Mouse (Mus musculus) hindbrain, embryonic 12.5 days (tissue): ENCODE data around the gene Polr2m. TPM values are rescaled to one million over a fixed set of nuclear protein-coding genes. Genes with fewer than 3 reads are reported as not detected.
A peak's percentile ranks its signal among the peaks of the same experiment; 100 is the strongest.

Source experiments
- ATAC-seq: fragments of 200-750 bp; cut with Nextera tagmentation; 2 replicates; pipeline ENCODE4 v1.8.0; 2017; ENCODE audit warnings: moderate TSS enrichment; ENCODE audit not compliant: low FRiP score
- H3K27ac ChIP-seq: fragments of 300-500 bp; sonication (generic); 2 replicates; pipeline ENCODE4 v1.5.1; 2016; ENCODE audit warnings: mild to moderate bottlenecking
- H3K27me3 ChIP-seq: fragments of 300-500 bp; sonication (generic); 2 replicates; pipeline ENCODE4 v1.6.1; 2016; ENCODE audit warnings: mild to moderate bottlenecking
- H3K36me3 ChIP-seq: fragments of 300-500 bp; sonication (generic); 2 replicates; pipeline ENCODE4 v1.6.1; 2016; ENCODE audit warnings: mild to moderate bottlenecking
- H3K4me1 ChIP-seq: fragments of 300-500 bp; sonication (generic); 2 replicates; pipeline ENCODE4 v1.6.1; 2016
- H3K4me2 ChIP-seq: fragments of 300-500 bp; sonication (generic); replicated peaks from 2 replicates; pipeline ENCODE4 v1.6.1; 2016; ENCODE audit warnings: mild to moderate bottlenecking
- H3K4me3 ChIP-seq: fragments of 300-500 bp; sonication (generic); 2 replicates; pipeline ENCODE4 v1.5.1; 2016; ENCODE audit warnings: mild to moderate bottlenecking
- H3K9ac ChIP-seq: fragments of 300-500 bp; sonication (generic); 2 replicates; pipeline ENCODE4 v1.6.1; 2016; ENCODE audit warnings: mild to moderate bottlenecking, moderate library complexity
- H3K9me3 ChIP-seq: fragments of 300-500 bp; sonication (generic); replicated peaks from 2 replicates; pipeline ENCODE4 v1.6.1; 2016; ENCODE audit warnings: mild to moderate bottlenecking
- WGBS: fragments of 180-500 bp; shearing (Covaris S2); methylation state at CpG from one replicate; pipeline ENCODE4 v1.1.7; 2016; 5-methylcytosine and 5-hydroxymethylcytosine counted together
- polyA plus RNA-seq: library from polyadenylated mRNA; unstranded; fragments of >200 nt; fragmentation: Nextera tagmentation; extraction: Ambion mirVana; gene quantifications from 2 replicates; pipeline ENCODE4 v1.2.1, GENCODE M21; 2016

The Polr2m gene
- 416 and 427 TPM in 2 replicates for polyA plus RNA-seq

- peaks cover 19% of the 10 kb centered on the region for H3K4me1 ChIP-seq
- no peaks in the 10 kb centered on the region for H3K9me3 ChIP-seq
- peak within 1 kb of the TSS; percentile 96 for H3K4me3 ChIP-seq
- peak within 1 kb of the TSS; percentile 98 for H3K9ac ChIP-seq
- peaks cover 28% of the 10 kb centered on the region for H3K36me3 ChIP-seq
- H3K4me2 ChIP-seq = peak within 1 kb of the TSS; percentile 63
- peak; percentile 97 for ATAC-seq
- no peaks in the 10 kb centered on the region; the same call in 1 of the 2 replicates for H3K27me3 ChIP-seq
- H3K27ac ChIP-seq = peak within 1 kb of the TSS; percentile 91
- WGBS = under 1% methylated on average over 70 of the region's 70 CpGs
Measured at GRCm38 (mm10) chr9:71485475-71486094, at the start of gene Polr2m. Polr2m (minus strand) TSS chr9:71485935.

GRCm38 (mm10) chr9:71535036-71535435 is 49.3 kb upstream of the Polr2m start:
- no peak overlapping the region for H3K4me3 ChIP-seq
- H3K9me3 ChIP-seq = no peaks in the 10 kb centered on the region
- H3K36me3 ChIP-seq = no peaks in the 10 kb centered on the region
- no peak overlapping the region for H3K27ac ChIP-seq
- no peak for ATAC-seq
- no peak overlapping the region for H3K9ac ChIP-seq
- H3K4me1 ChIP-seq = no peaks in the 10 kb centered on the region
- no peaks in the 10 kb centered on the region for H3K27me3 ChIP-seq
- no peak overlapping the region for H3K4me2 ChIP-seq
- 83% methylated on average over 2 of the region's 2 CpGs for WGBS

- no peaks in the 10 kb centered on the region for H3K9me3 ChIP-seq
- H3K36me3 ChIP-seq = no peaks in the 10 kb centered on the region
- no peak for ATAC-seq
- H3K4me1 ChIP-seq = no peaks in the 10 kb centered on the region
- H3K4me2 ChIP-seq = no peak overlapping the region
- no peaks in the 10 kb centered on the region for H3K27me3 ChIP-seq
- no peak overlapping the region for H3K27ac ChIP-seq
- H3K9ac ChIP-seq = no peak overlapping the region
- 81% methylated on average over 2 of the region's 2 CpGs for WGBS
- H3K4me3 ChIP-seq = no peak overlapping the region
Measured at GRCm38 (mm10) chr9:71529960-71530359, 44.2 kb upstream of the Polr2m start.

GRCm38 (mm10) chr9:71527438-71527837 is 41.7 kb upstream of the Polr2m start:
- Histone ChIP-seq H3K4me2 (no peak overlapping the region), H3K9me3 (no peaks in the 10 kb centered on the region), H3K27me3 (no peaks in the 10 kb centered on the region), H3K27ac (no peak overlapping the region), H3K4me3 (no peak overlapping the region), H3K36me3 (no peaks in the 10 kb centered on the region), H3K4me1 (no peaks in the 10 kb centered on the region), H3K9ac (no peak overlapping the region)
- ATAC-seq = no peak
- 74% methylated on average over 9 of the region's 9 CpGs for WGBS

GRCm38 (mm10) chr9:71523901-71524300 is 38.2 kb upstream of the Polr2m start:
- Histone ChIP-seq H3K27me3 (no peaks in the 10 kb centered on the region), H3K4me3 (no peak overlapping the region), H3K9me3 (no peaks in the 10 kb centered on the region), H3K27ac (no peak overlapping the region), H3K9ac (no peak overlapping the region), H3K36me3 (no peaks in the 10 kb centered on the region), H3K4me2 (no peak overlapping the region), H3K4me1 (no peaks in the 10 kb centered on the region)
- 91% methylated on average over 4 of the region's 4 CpGs for WGBS
- no peak for ATAC-seq

- Histone ChIP-seq H3K9me3 (no peaks in the 10 kb centered on the region), H3K4me1 (no peaks in the 10 kb centered on the region), H3K27ac (no peak overlapping the region), H3K9ac (no peak overlapping the region), H3K4me3 (no peak overlapping the region), H3K27me3 (no peaks in the 10 kb centered on the region), H3K36me3 (no peaks in the 10 kb centered on the region), H3K4me2 (no peak overlapping the region)
- no peak for ATAC-seq
- 76% methylated on average over 3 of the region's 3 CpGs for WGBS
Measured at GRCm38 (mm10) chr9:71519836-71520235, 34.1 kb upstream of the Polr2m start.

GRCm38 (mm10) chr9:71517487-71517886 is 31.8 kb upstream of the Polr2m start:
- H3K9me3 ChIP-seq = no peaks in the 10 kb centered on the region
- no peak overlapping the region for H3K4me2 ChIP-seq
- H3K4me3 ChIP-seq = no peak overlapping the region
- no peaks in the 10 kb centered on the region for H3K4me1 ChIP-seq
- no peaks in the 10 kb centered on the region for H3K36me3 ChIP-seq
- no peaks in the 10 kb centered on the region for H3K27me3 ChIP-seq
- H3K27ac ChIP-seq = no peak overlapping the region
- ATAC-seq = no peak
- 95% methylated on average over 4 of the region's 4 CpGs for WGBS
- H3K9ac ChIP-seq = no peak overlapping the region

- H3K36me3 ChIP-seq = no peaks in the 10 kb centered on the region
- H3K9ac ChIP-seq = no peak overlapping the region
- 87% methylated on average over 4 of the region's 4 CpGs for WGBS
- ATAC-seq = no peak
- H3K4me1 ChIP-seq = no peaks in the 10 kb centered on the region
- H3K4me3 ChIP-seq = no peak overlapping the region
- H3K27ac ChIP-seq = no peak overlapping the region
- no peaks in the 10 kb centered on the region for H3K27me3 ChIP-seq
- H3K9me3 ChIP-seq = no peaks in the 10 kb centered on the region
- H3K4me2 ChIP-seq = no peak overlapping the region
Measured at GRCm38 (mm10) chr9:71515862-71516261, 30.1 kb upstream of the Polr2m start.

- ATAC-seq = no peak
- no peaks in the 10 kb centered on the region for H3K36me3 ChIP-seq
- H3K27me3 ChIP-seq = no peaks in the 10 kb centered on the region
- no peaks in the 10 kb centered on the region for H3K4me1 ChIP-seq
- no peak overlapping the region for H3K4me3 ChIP-seq
- no peak overlapping the region for H3K4me2 ChIP-seq
- WGBS = 77% methylated on average over 4 of the region's 4 CpGs
- no peak overlapping the region for H3K27ac ChIP-seq
- no peak overlapping the region for H3K9ac ChIP-seq
- H3K9me3 ChIP-seq = no peaks in the 10 kb centered on the region
Measured at GRCm38 (mm10) chr9:71513566-71513965, 27.8 kb upstream of the Polr2m start.

GRCm38 (mm10) chr9:71512899-71513298 is 27.2 kb upstream of the Polr2m start:
- no peaks in the 10 kb centered on the region for H3K4me1 ChIP-seq
- H3K9me3 ChIP-seq = no peaks in the 10 kb centered on the region
- H3K9ac ChIP-seq = no peak overlapping the region
- no peak overlapping the region for H3K4me2 ChIP-seq
- no peaks in the 10 kb centered on the region for H3K27me3 ChIP-seq
- no peak for ATAC-seq
- H3K4me3 ChIP-seq = no peak overlapping the region
- no peak overlapping the region for H3K27ac ChIP-seq
- H3K36me3 ChIP-seq = no peaks in the 10 kb centered on the region
- 85% methylated on average over 10 of the region's 10 CpGs for WGBS

- Histone ChIP-seq H3K9me3 (no peaks in the 10 kb centered on the region), H3K4me3 (no peak overlapping the region), H3K36me3 (no peaks in the 10 kb centered on the region), H3K27ac (no peak overlapping the region), H3K4me2 (no peak overlapping the region), H3K9ac (no peak overlapping the region), H3K4me1 (0 out of 2 replicates have a peak, but pooled peaks cover 2% of the 10 kb centered on the region), H3K27me3 (no peaks in the 10 kb centered on the region)
- WGBS = 69% methylated on average over 10 of the region's 10 CpGs
- ATAC-seq = no peak
Measured at GRCm38 (mm10) chr9:71498391-71499182, 12.9 kb upstream of the Polr2m start.

GRCm38 (mm10) chr9:71496637-71497036 is 10.9 kb upstream of the Polr2m start:
- Histone ChIP-seq H3K9me3 (no peaks in the 10 kb centered on the region), H3K27me3 (no peaks in the 10 kb centered on the region), H3K4me1 (no peaks in the 10 kb centered on the region), H3K9ac (no peak overlapping the region), H3K36me3 (no peaks in the 10 kb centered on the region), H3K4me2 (no peak overlapping the region), H3K4me3 (no peak overlapping the region), H3K27ac (no peak overlapping the region)
- 39% methylated on average over 2 of the region's 2 CpGs for WGBS
- ATAC-seq = no peak

GRCm38 (mm10) chr9:71493771-71494170 is 8.0 kb upstream of the Polr2m start:
- ATAC-seq = no peak
- WGBS = 56% methylated on average over 5 of the region's 5 CpGs

More at GRCm38 (mm10) chr9:71493771-71494170, 8.0 kb upstream of the Polr2m start:
- no peaks in the 10 kb centered on the region for H3K36me3 ChIP-seq
- peaks cover 5% of the 10 kb centered on the region; the same call in 1 of the 2 replicates for H3K4me1 ChIP-seq
- H3K4me3 ChIP-seq = no peak overlapping the region
- no peak overlapping the region for H3K9ac ChIP-seq
- H3K27me3 ChIP-seq = no peaks in the 10 kb centered on the region
- H3K9me3 ChIP-seq = no peaks in the 10 kb centered on the region
- no peak overlapping the region for H3K27ac ChIP-seq
- no peak overlapping the region for H3K4me2 ChIP-seq
